Mouse (Mus musculus) adrenal gland, postnatal 14 days (tissue): ENCODE data around the gene Aldh16a1. TPM values are rescaled to one million over a fixed set of nuclear protein-coding genes. Genes with fewer than 3 reads are reported as not detected.
"Not testable (repeated sequence)": the region's sequence is repeated elsewhere in the genome, so short reads cannot be mapped to it uniquely, and the experiment has no call there.

Source experiments
- DNase-seq: peaks from one replicate; pipeline ENCODE4 v3.0.0; 2021; ENCODE audit warnings: mixed read lengths
- total RNA-seq: library from RNA; stranded (reverse); gene quantifications from 2 replicates; pipeline ENCODE4 v1.2.3, GENCODE M21; 2021

Aldh16a1 gene
- total RNA-seq, 1 experiment from 2014 or later, result 59.8 TPM

DNA sequence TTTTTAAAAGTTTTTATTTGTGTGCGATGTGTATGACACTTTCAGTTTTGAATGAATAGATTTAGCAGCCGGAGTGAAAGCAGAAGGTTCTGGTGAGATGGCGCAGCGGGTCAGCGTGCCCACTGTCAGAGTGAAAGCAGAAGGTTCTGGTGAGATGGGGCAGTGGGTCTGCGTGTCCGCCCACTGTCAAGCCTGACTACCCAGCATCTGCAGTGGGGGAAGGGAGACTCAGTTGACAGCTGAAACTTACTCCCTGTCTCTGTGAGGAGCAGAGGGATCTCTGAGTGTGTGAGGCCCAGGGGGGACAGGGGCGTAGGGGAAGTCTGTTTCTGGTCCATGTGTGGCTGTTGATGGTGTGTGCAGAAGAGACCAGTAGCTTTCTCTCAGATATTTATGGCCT is 36.8 kb downstream of the Aldh16a1 start:
- DNase-seq, result peak; percentile 7

DNA sequence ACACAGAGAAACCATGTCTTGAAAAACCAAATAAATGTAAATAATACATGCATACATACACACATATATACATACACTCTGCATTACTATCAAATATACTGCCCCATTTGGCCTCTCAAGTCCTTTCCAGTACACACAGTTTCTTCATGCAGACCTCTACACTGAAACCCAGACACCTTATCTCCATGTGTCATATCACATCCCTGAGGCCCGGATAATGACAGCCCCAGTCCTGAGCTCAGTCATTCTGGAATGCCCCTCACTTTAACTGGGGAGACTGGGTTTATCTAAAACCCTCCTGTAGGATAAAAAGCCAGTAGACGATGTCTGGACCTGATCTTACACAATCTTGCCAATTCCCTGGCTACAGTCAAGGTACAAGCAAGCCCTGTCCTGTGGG is 40.9 kb downstream of the Aldh16a1 start:
- DNase-seq, result no peak

- DNase-seq, result no peak
Observed at GRCm38 (mm10) chr7:45112529-45112928, 41.9 kb downstream of the Aldh16a1 start.

DNA sequence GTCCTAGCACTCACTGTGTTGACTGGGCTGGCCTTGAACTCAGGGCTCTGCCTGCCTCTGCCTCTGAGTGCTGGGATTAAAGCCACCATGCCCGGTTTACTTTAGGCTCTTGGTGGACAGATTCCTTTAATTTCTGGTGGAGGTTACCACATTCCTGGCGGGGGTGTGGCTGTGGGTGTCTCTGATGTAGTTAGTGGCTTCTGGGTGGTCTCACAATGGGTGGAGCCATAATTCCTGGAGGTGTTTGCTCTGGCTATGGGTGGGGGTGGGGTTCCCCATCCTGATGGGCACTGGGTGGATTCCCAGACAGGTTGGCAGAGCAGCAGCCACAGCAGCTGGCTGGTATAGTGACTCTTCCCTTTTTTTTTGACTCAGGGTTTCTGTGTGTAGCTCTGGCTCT is 42.4 kb downstream of the Aldh16a1 start:
- DNase-seq, result peak; percentile 2

GRCm38 (mm10) chr7:45110089-45110488 is 44.3 kb downstream of the Aldh16a1 start:
- DNase-seq, result not testable (repeated sequence)

GRCm38 (mm10) chr7:45107052-45107645 is 47.2 kb downstream of the Aldh16a1 start:
- DNase-seq, result peak; percentile 2

DNA sequence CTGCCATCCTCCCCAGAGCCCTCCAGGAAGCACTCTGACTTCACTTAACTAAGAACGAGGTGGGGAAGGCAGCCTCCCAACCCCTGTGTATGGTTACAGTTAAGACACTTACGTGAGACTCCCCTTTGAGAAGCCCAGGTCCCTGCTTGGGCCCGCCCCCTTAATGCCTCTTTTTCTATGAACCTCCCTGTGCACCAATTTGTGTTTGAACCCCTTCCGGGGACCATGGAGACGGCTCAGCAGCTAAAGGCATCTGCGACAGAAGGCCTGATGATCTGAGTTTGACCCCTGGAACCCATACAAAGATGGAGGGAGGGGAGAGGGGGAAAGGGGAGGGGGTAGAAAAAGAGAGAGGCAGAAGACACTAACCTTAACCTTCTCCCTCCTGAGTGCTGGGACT is 47.9 kb downstream of the Aldh16a1 start:
- peak; percentile 4 for DNase-seq

DNA sequence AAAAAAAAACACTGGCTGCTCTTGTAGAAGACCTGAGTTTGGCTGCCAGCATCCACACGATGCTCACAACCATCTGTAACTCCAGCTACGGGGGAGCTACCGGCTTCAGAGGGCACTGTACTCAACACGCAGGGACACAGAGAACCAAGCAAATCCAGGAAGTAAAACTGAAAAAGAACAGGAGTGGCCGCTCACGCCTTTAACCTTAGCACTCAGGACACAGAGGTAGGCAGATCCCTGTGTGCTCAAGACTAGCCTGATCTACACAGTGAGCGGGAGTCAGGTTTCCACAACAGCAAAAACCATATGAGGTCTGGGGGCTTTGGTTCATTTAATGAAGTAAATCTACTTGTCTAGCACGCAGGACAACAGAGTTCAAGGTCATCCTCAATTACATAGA is 48.9 kb downstream of the Aldh16a1 start:
- no peak for DNase-seq

- peak; percentile 2 for DNase-seq
Observed at GRCm38 (mm10) chr7:45104941-45105340, 49.4 kb downstream of the Aldh16a1 start.

GRCm38 (mm10) chr7:45103652-45104180 is 50.7 kb downstream of the Aldh16a1 start, which contains the start of gene Fcgrt:
Gene Fcgrt (minus strand): TSS chr7:45103851.
- DNase-seq, result peak; percentile 95

DNA sequence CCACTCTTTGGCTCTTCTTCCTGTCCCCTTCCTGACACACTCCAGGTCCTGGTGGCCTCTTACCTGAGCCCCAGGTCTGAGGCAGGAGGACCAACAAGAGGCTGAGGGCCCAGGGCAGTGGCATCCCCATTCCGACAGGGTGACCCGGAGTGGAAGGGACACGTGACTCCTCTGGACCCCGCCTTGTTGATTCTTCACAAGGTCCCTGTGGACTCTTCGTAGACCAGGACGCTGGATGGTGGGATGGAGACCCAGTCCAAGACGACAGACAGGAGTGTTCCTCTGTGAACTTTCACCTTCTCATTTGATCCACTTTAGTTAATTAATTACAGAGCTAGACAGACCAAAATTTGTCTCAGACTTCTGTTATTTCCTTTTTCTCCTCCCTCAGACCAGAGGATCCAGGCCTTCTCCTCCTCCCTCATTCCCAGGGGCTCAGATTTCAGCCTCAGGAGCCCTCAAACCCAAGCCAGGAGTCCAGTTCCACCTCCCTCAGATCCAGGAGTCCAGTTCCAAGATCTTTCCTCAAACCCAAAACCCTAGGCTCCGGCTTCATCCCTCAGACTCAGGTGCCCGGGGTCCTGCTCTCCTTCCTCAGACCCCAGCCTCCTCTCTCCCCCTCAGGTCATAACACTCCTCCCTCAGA is 51.3 kb downstream of the Aldh16a1 start:
- peak; percentile 53 for DNase-seq

DNA sequence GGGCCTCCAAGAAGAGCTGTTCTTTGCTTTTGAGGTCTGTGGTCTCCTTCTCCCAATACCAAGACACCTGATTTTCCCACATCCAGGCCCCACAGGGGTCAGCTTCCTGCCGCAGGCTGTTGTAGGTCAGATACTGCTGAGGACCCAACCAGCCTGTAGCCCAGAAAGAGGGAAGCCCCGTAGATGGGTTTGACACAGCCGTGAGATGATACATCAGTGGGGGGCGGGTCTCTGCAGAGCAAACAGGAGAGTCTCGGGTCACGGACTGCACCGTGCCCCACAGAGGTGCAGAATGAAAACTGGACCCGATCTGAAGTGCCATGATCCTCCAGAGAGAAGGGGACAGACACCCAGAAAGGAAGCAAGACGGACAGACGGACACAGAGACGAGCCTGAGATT is 51.9 kb downstream of the Aldh16a1 start:
- DNase-seq, result peak; percentile 8

DNA sequence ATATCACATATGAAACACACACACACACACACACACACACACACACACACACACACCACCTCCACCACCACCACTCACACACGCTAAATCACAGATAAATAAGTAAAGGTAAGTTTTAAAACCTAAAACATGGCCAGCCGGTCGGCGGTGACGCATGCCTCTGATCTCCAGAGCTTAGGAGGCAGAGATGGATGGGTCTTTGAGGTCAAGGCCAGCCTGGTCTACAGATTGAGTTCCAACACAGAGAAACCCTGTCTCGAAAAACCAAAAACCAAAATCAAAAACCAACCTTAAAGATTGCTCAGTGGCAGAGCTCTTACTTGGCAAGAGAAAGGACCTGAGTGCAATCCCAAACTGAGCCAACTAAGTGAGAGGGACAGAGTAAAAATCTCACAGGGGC is 54.3 kb downstream of the Aldh16a1 start:
- peak; percentile 69 for DNase-seq

- DNase-seq, result peak; percentile 38
Observed at GRCm38 (mm10) chr7:45098541-45099240, 55.7 kb downstream of the Aldh16a1 start.

GRCm38 (mm10) chr7:45097479-45097878 is 56.9 kb downstream of the Aldh16a1 start:
- peak; percentile 29 for DNase-seq

DNA sequence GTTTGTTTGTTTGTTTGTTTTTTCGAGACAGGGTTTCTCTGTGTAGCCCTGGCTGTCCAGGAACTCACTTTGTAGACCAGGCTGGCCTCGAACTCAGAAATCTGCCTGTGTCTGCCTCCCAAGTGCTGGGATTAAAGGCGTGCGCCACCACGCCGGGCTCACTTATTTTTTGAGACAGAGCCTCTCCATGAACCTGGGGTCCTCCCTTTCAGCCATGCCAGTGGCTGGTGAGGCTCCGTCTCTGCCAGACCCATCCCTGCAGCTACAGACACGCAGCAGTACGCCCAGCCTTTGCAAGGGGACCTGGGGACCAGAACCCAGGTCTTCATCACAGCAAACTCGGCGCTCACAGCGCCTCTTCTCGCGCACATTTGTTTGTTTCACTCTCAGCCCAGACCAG is 58.4 kb downstream of the Aldh16a1 start:
- DNase-seq, result not testable (repeated sequence)

DNA sequence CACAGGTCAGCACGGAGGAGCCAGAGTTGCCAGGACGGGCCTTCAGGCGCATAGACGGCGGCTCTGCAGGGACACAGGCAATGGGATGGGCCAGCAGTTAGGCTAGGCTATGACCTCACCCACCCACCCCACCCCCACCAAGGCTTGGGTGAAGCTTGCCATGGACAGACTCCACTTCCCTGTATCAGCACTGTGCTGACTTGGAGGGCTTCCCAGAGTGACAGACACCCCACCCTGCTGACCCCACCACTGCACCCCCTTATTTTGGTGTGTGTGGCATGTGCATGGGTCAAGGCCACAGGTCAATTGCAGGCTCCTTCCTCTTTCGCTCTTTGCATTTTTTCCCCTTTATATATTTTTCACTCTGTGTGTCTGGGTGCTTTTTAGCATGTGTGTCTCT is 59.0 kb downstream of the Aldh16a1 start:
- DNase-seq, result peak; percentile 4

DNA sequence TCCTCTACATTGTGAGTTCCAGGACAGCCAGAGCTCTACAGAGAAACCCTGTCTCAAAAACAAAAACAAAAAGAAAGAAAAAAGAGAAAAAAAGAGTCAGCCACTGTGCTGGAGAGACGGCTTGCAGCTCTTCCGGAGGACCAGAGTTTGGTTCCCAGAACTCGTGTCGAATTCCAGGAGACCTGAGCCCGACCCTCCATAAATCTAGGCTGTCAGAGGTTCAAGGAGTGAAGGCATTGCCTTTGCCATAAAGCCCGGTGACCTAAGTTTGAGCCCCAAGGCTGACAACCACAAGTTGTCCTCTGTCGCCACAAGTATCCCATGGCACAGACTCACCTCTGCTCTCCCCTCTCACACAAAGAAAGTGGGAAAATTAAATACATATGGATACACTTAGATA is 60.3 kb downstream of the Aldh16a1 start:
- DNase-seq, result peak; percentile 2

DNA sequence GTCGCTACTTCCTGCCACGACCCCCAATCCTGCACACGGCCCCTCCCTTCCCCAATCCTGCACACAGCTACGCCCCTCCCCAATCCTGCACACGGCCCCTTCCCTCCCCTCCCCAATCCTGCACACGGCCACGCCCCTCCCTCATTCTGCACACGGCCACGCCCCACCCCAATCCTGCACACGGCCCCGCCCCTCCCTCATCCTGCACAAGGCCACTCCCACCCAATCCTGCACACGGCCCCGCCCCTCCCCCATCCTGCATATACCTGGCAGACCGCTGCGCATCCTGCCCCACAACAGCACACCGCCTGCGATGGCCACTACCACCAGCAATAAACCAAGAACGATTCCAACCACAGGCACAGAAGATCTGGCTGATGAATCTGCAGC is 60.9 kb downstream of the Aldh16a1 start:
- peak; percentile 28 for DNase-seq

DNA sequence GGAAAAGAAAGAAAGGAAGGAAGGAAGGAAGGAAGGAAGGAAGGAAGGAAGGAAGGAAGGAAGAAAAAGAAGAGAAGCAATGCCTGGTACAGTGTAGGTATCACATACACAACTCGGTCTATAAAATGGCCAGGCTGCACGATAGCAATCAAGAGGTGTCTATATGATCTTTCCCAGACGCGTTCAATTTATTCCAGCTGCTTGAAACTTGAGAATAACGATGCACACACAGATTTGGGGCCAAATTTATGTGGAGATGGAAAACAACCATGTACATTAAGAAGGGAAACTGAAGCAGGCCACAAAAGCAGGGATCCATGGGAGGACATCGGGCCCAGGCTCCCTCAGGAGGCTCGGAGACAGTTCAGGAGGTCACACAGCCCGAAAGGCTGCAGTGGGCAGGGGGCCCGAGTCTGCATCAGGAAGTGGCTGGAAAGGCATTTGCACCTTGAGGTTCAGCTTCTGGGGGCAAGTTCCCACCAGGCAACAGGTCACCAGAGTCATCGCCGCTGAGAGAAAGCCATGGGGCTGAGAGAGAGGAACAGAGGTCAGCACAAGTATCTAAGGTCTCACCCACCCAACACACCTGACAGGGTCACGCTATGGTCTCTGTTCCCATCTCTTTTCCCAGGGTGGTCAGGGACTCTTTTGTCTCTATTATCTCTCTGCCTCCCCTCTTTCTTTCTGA is 61.4 kb downstream of the Aldh16a1 start:
- peak; percentile 5 for DNase-seq

DNA sequence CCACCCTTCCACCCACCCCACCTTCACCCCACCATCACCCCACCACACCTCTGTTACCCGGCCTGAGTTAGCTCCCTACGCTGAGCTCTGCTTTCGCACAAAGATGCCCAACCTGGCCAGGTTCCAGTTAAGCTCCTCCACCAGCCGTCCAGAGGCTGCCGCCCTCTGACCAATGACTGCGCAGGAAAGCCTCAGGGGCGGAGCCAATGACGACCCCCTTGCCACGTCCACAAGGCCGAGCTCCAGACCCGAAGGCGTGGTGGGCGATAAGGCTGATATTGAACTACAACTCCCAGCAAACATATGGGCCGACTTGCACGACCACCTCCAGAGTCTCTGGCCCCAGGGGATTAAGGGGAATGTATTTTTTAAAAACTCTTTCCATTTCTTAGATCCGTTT is 62.3 kb downstream of the Aldh16a1 start, which contains the start of gene Rcn3:
Gene Rcn3, minus strand, starts transcription at position 174 of the 400 bp plus-strand sequence.
- peak; percentile 91 for DNase-seq
